Mouse (Mus musculus): ENCODE measurements around the gene Rpl13a. TPM values are rescaled to one million over a fixed set of nuclear protein-coding genes. Genes with fewer than 3 reads are reported as not detected.
"Not testable (repeated sequence)": the region's sequence is repeated elsewhere in the genome, so short reads cannot be mapped to it uniquely, and the experiment has no call there.

Rpl13a gene
- total RNA-seq, 2 experiments from 2014 or later: 552 to 624 TPM

GRCm38 (mm10) chr7:45102940-45103585 lies 25.5 kb downstream of the Rpl13a start:
- intact Hi-C loops (cut with DNase I): loop anchor here (2.0 kb wide), 1 partner anchor 20 kb away; no protein-coding TSS in a partner anchor

GRCm38 (mm10) chr7:45102441-45102840 lies 26.1 kb downstream of the Rpl13a start:
- Histone ChIP-seq H3K4me3 (peak overlapping the region; percentile 72), H3K27ac (peak overlapping the region; percentile 94)
- no peak for TF ChIP-seq CTCF (IDR thresholded peaks at IDR 0.05)
- intact Hi-C loops (cut with DNase I): loop anchor here (2.0 kb wide), 1 partner anchor 20 kb away; no protein-coding TSS in a partner anchor
- DNase-seq: no peak

More at GRCm38 (mm10) chr7:45102940-45103585, 25.5 kb downstream of the Rpl13a start:
- peak overlapping the region; percentile 72 for H3K4me3 ChIP-seq
- H3K27ac ChIP-seq: peak overlapping the region; percentile 94
- DNase-seq: peak; percentile 65
- TF ChIP-seq CTCF (IDR thresholded peaks at IDR 0.05): no peak

GRCm38 (mm10) chr7:45100046-45100445 lies 28.5 kb downstream of the Rpl13a start:
- peak overlapping the region; percentile 49 for H3K27ac ChIP-seq
- TF ChIP-seq CTCF (IDR thresholded peaks at IDR 0.05): no peak
- intact Hi-C loops (cut with DNase I): no loop called here
- peak overlapping the region; percentile 72 for H3K4me3 ChIP-seq
- DNase-seq: no peak

- Histone ChIP-seq H3K4me3 (no peak overlapping the region), H3K27ac (no peak overlapping the region)
- DNase-seq: no peak
- TF ChIP-seq CTCF (IDR thresholded peaks at IDR 0.05): peak; percentile 47
- intact Hi-C loops (cut with DNase I): no loop called here
Measured at GRCm38 (mm10) chr7:45098541-45099240, 29.9 kb downstream of the Rpl13a start.

- no peak for DNase-seq
- peak overlapping the region; percentile 56 for H3K27ac ChIP-seq
- no peak overlapping the region for H3K4me3 ChIP-seq
- no peak for TF ChIP-seq CTCF (IDR thresholded peaks at IDR 0.05)
- intact Hi-C loops (cut with DNase I): no loop called here
Measured at GRCm38 (mm10) chr7:45097479-45097878, 31.1 kb downstream of the Rpl13a start.

GRCm38 (mm10) chr7:45095965-45096364 lies 32.6 kb downstream of the Rpl13a start:
- H3K4me3 ChIP-seq; H3K27ac ChIP-seq; intact Hi-C loops (cut with DNase I); DNase-seq: not testable (repeated sequence)

- intact Hi-C loops (cut with DNase I): no loop called here
- peak overlapping the region; percentile 62; the same call in 1 of the 2 replicates for H3K27ac ChIP-seq
- no peak for TF ChIP-seq CTCF (IDR thresholded peaks at IDR 0.05)
- no peak overlapping the region for H3K4me3 ChIP-seq
- peak; percentile 56 for DNase-seq
Measured at GRCm38 (mm10) chr7:45095367-45095766, 33.2 kb downstream of the Rpl13a start.

- 0 out of 2 replicates have a peak overlapping the region, but pooled peaks have one; percentile 12 for H3K27ac ChIP-seq
- DNase-seq: no peak
- no peak for TF ChIP-seq CTCF (IDR thresholded peaks at IDR 0.05)
- H3K4me3 ChIP-seq: no peak overlapping the region
- intact Hi-C loops (cut with DNase I): no loop called here
Measured at GRCm38 (mm10) chr7:45094121-45094520, 34.4 kb downstream of the Rpl13a start.

GRCm38 (mm10) chr7:45093516-45093905 lies 35.0 kb downstream of the Rpl13a start:
- DNase-seq: no peak
- 0 out of 2 replicates have a peak overlapping the region, but pooled peaks have one; percentile 12 for H3K27ac ChIP-seq
- no peak overlapping the region for H3K4me3 ChIP-seq
- TF ChIP-seq CTCF (IDR thresholded peaks at IDR 0.05): no peak
- intact Hi-C loops (cut with DNase I): no loop called here

- DNase-seq: no peak
- intact Hi-C loops (cut with DNase I): no loop called here
- Histone ChIP-seq H3K4me3 (no peak overlapping the region), H3K27ac (peak overlapping the region; percentile 46; the same call in 1 of the 2 replicates)
- TF ChIP-seq CTCF (IDR thresholded peaks at IDR 0.05): no peak
Measured at GRCm38 (mm10) chr7:45092828-45093515, 35.6 kb downstream of the Rpl13a start.

GRCm38 (mm10) chr7:45092048-45092447 lies 36.5 kb downstream of the Rpl13a start, which contains the start of gene Rcn3:
Gene Rcn3 (minus strand): TSS chr7:45092221.
- H3K4me3 ChIP-seq: peak within 1 kb of the TSS; percentile 71
- intact Hi-C loops (cut with DNase I): no loop called here
- no peak for TF ChIP-seq CTCF (IDR thresholded peaks at IDR 0.05)
- peak; percentile 90 for DNase-seq
- H3K27ac ChIP-seq: peak within 1 kb of the TSS; percentile 82

All from gastrocnemius, adult 2 months (tissue).